Mouse (Mus musculus): ENCODE results near the gene Ankrd55.

GRCm38 (mm10) chr13:112330257-112330656 is 42.0 kb downstream of the Ankrd55 start:
- no peak for TF ChIP-seq POLR2A (IDR thresholded peaks at IDR 0.05; ENCODE audit: low read depth, low read length)
- no peak for TF ChIP-seq CTCF (conservative IDR thresholded peaks at IDR 0.05; ENCODE audit: insufficient read depth, insufficient read length, low read depth, low read length)
